ENCODE assay signal across 16 mouse cellular contexts in the genomic region with DNA sequence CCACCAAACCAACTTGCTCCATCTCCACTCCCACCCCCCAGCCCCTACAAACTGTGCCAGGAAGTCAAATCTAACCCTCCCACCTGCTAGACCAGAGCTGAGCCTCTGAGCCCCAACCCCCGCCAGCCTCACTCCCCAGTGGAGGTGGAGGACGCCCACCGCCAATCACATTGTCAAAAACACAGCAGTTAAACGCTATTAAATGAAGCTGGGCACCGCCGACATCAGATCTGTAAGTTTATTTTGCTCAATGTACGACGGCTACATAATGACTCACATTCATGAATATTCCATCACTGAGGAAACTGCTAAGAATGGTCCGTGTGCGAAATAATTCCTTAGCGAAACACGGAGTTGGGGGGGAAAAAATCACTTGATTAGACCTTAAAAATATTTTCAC. TPM values are rescaled to one million over a fixed set of nuclear protein-coding genes. Genes with fewer than 3 reads are reported as not detected.
DNase-seq lines count a peak whose midpoint lies in the region; ATAC-seq and TF ChIP-seq lines count a peak whose summit lies in the region.
"Had no signal": no experiment of that assay in that cellular context is flagged by ENCODE, and none has a peak within 500 bp of the region (broad histone marks: within the 10 kb centered on the region; RNA-seq: fewer than 3 reads in every experiment).

No protein-coding gene starts in this region.

- H3K27ac ChIP-seq in hindbrain, embryonic 13.5 days = peak overlapping the region; percentile 35; the same call in 1 of the 2 replicates
- H3K27ac ChIP-seq in hindbrain, embryonic 16.5 days (ENCODE audit: low read depth, low read length) = no peak overlapping the region
- peak overlapping the region; percentile 82 for H3K27ac ChIP-seq in lung, postnatal 0 days (ENCODE audit: low read length)
- H3K27ac ChIP-seq in bone marrow macrophage, adult 2 months (ENCODE audit: insufficient read depth, low read depth, low read length) = 0 out of 2 replicates have a peak overlapping the region, but pooled peaks have one; percentile 55
- H3K27ac ChIP-seq in brown adipose tissue, adult 24 weeks (replicated peaks; ENCODE audit: low read depth, low read length) = peak overlapping the region; percentile 91
- H3K27ac ChIP-seq: hindbrain, embryonic 15.5 days; limb, embryonic 12.5 days had no signal

- H3K9ac ChIP-seq in hindbrain, embryonic 13.5 days = no peak overlapping the region
- no peak overlapping the region for H3K9ac ChIP-seq in hindbrain, embryonic 16.5 days (ENCODE audit: low read depth, low read length)
- no peak overlapping the region for H3K9ac ChIP-seq in lung, postnatal 0 days (replicated peaks; ENCODE audit: low read depth)
- H3K9ac ChIP-seq: hindbrain, embryonic 15.5 days; limb, embryonic 12.5 days had no signal

- no peak for TF ChIP-seq CTCF in lung, postnatal 0 days (IDR thresholded peaks at IDR 0.05)
- TF ChIP-seq CTCF in bone marrow macrophage, adult 2 months (IDR thresholded peaks at IDR 0.05; ENCODE audit: low read depth, low read length) = no peak

- H3K4me3 ChIP-seq in hindbrain, embryonic 13.5 days = no peak overlapping the region
- no peak overlapping the region for H3K4me3 ChIP-seq in hindbrain, embryonic 16.5 days (ENCODE audit: low read length)
- H3K4me3 ChIP-seq in lung, postnatal 0 days (ENCODE audit: low read depth, low read length) = no peak overlapping the region
- H3K4me3 ChIP-seq in bone marrow macrophage, adult 2 months (ENCODE audit: insufficient read depth, low read length) = no peak overlapping the region
- no peak overlapping the region for H3K4me3 ChIP-seq in brown adipose tissue, adult 24 weeks (ENCODE audit: insufficient read depth, low read depth, low read length)
- H3K4me3 ChIP-seq: hindbrain, embryonic 15.5 days; limb, embryonic 12.5 days; myocyte had no signal

- no peak for DNase-seq in lung, postnatal 0 days (ENCODE audit: low spot score)
- no peak for DNase-seq in lung, postnatal 10 days
- DNase-seq in cerebellum, postnatal 14 days = no peak
- DNase-seq: adrenal gland, postnatal 14 days; kidney, adult 18-20 months; kidney, postnatal 25 days; lung, postnatal 14 days; retina, postnatal 1 day had no signal

- 79% methylated on average over 12 of the region's 12 CpGs for WGBS in hindbrain, embryonic 13.5 days
- WGBS in hindbrain, embryonic 16.5 days = 60% methylated on average over 12 of the region's 12 CpGs
- 86% methylated on average over 12 of the region's 12 CpGs for WGBS in lung, postnatal 0 days

- peaks cover 38% of the 10 kb centered on the region for H3K4me1 ChIP-seq in hindbrain, embryonic 13.5 days (replicated peaks)
- H3K4me1 ChIP-seq in hindbrain, embryonic 16.5 days (ENCODE audit: control insufficient read depth, insufficient read depth, low read depth, low read length) = peaks cover 6% of the 10 kb centered on the region
- peaks cover 7% of the 10 kb centered on the region for H3K4me1 ChIP-seq in lung, postnatal 0 days (ENCODE audit: insufficient read depth, low read depth, low read length)
- H3K4me1 ChIP-seq in bone marrow macrophage, adult 2 months (ENCODE audit: control insufficient read depth, insufficient read depth, low read length) = peaks cover 78% of the 10 kb centered on the region
- peaks cover 26% of the 10 kb centered on the region for H3K4me1 ChIP-seq in brown adipose tissue, adult 24 weeks (ENCODE audit: control insufficient read depth, insufficient read depth, insufficient read length, low read length)

- no peak for ATAC-seq in hindbrain, embryonic 13.5 days (ENCODE audit: low FRiP score)
- no peak for ATAC-seq in hindbrain, embryonic 16.5 days
- ATAC-seq in lung, postnatal 0 days = no peak

- H3K9me3 ChIP-seq in hindbrain, embryonic 13.5 days = no peaks in the 10 kb centered on the region
- no peaks in the 10 kb centered on the region for H3K9me3 ChIP-seq in hindbrain, embryonic 16.5 days (ENCODE audit: control insufficient read depth, low read length)
- no peaks in the 10 kb centered on the region for H3K9me3 ChIP-seq in lung, postnatal 0 days (ENCODE audit: low read length)
- H3K9me3 ChIP-seq: hindbrain, embryonic 15.5 days; limb, embryonic 12.5 days had no signal

- TF ChIP-seq POLR2A in bone marrow macrophage, adult 2 months (IDR thresholded peaks at IDR 0.05; ENCODE audit: borderline replicate concordance, low read depth, low read length) = no peak

- no peaks in the 10 kb centered on the region for H3K27me3 ChIP-seq in hindbrain, embryonic 13.5 days
- H3K27me3 ChIP-seq in hindbrain, embryonic 16.5 days (replicated peaks; ENCODE audit: control insufficient read depth, insufficient read depth, low read length) = no peaks in the 10 kb centered on the region
- no peaks in the 10 kb centered on the region for H3K27me3 ChIP-seq in lung, postnatal 0 days (replicated peaks; ENCODE audit: insufficient read depth, low read length)
- H3K27me3 ChIP-seq: hindbrain, embryonic 15.5 days; limb, embryonic 12.5 days had no signal

- no peak overlapping the region for H3K4me2 ChIP-seq in hindbrain, embryonic 13.5 days
- no peak overlapping the region for H3K4me2 ChIP-seq in hindbrain, embryonic 16.5 days (ENCODE audit: low read length)
- no peak overlapping the region for H3K4me2 ChIP-seq in lung, postnatal 0 days (replicated peaks; ENCODE audit: low read depth, low read length)
- H3K4me2 ChIP-seq: hindbrain, embryonic 15.5 days; limb, embryonic 12.5 days; midbrain, embryonic 11.5 days had no signal

- TF ChIP-seq EP300 in lung, postnatal 0 days (IDR thresholded peaks at IDR 0.05) = no peak

- peaks cover 62% of the 10 kb centered on the region for H3K36me3 ChIP-seq in hindbrain, embryonic 13.5 days
- peaks cover 21% of the 10 kb centered on the region for H3K36me3 ChIP-seq in hindbrain, embryonic 16.5 days (ENCODE audit: control insufficient read depth, insufficient read depth, low read length)
- H3K36me3 ChIP-seq in lung, postnatal 0 days (ENCODE audit: insufficient read depth, low read length) = peaks cover 10% of the 10 kb centered on the region

RNA-seq across cellular contexts. Expression of gene Hspb1, which starts 20.5 kb away (rescaled TPM):
- 8.9 and 10.3 TPM in 2 replicates for polyA plus RNA-seq in hindbrain, embryonic 13.5 days (2015; fragmentation: Nextera tagmentation; extraction: Ambion mirVana)
- 15.6 and 29.6 TPM in 2 replicates for polyA plus RNA-seq in hindbrain, embryonic 16.5 days (2015; fragmentation: Nextera tagmentation; extraction: Ambion mirVana)
- polyA plus RNA-seq in lung, postnatal 0 days (2015; fragmentation: Nextera tagmentation; extraction: Ambion mirVana) = 198 and 248 TPM in 2 replicates
- 0.80 and 1.8 TPM in 2 replicates for polyA plus RNA-seq in bone marrow macrophage, adult 2 months (2012; ENCODE audit: insufficient read depth, insufficient read length, missing spikeins)
- polyA plus RNA-seq in brown adipose tissue, adult 24 weeks (2012; ENCODE audit: insufficient read depth, insufficient read length, missing spikeins) = 233 and 423 TPM in 2 replicates

RNA-seq across cellular contexts. Expression of gene Ywhag, which starts 26.2 kb away (rescaled TPM):
- 646 and 674 TPM in 2 replicates for polyA plus RNA-seq in hindbrain, embryonic 13.5 days (2015; fragmentation: Nextera tagmentation; extraction: Ambion mirVana)
- 996 and 1,023 TPM in 2 replicates for polyA plus RNA-seq in hindbrain, embryonic 16.5 days (2015; fragmentation: Nextera tagmentation; extraction: Ambion mirVana)
- polyA plus RNA-seq in lung, postnatal 0 days (2015; fragmentation: Nextera tagmentation; extraction: Ambion mirVana) = 75.5 and 87.5 TPM in 2 replicates
- 151 and 157 TPM in 2 replicates for polyA plus RNA-seq in bone marrow macrophage, adult 2 months (2012; ENCODE audit: insufficient read depth, insufficient read length, missing spikeins)
- polyA plus RNA-seq in brown adipose tissue, adult 24 weeks (2012; ENCODE audit: insufficient read depth, insufficient read length, missing spikeins) = 499 and 545 TPM in 2 replicates
